Mouse (Mus musculus): ENCODE data around the gene Hmg20a. TPM values are rescaled to one million over a fixed set of nuclear protein-coding genes. Genes with fewer than 3 reads are reported as not detected.

The Hmg20a gene
- polyA plus RNA-seq, 1 experiment from 2014 or later = 57.9 TPM

DNA sequence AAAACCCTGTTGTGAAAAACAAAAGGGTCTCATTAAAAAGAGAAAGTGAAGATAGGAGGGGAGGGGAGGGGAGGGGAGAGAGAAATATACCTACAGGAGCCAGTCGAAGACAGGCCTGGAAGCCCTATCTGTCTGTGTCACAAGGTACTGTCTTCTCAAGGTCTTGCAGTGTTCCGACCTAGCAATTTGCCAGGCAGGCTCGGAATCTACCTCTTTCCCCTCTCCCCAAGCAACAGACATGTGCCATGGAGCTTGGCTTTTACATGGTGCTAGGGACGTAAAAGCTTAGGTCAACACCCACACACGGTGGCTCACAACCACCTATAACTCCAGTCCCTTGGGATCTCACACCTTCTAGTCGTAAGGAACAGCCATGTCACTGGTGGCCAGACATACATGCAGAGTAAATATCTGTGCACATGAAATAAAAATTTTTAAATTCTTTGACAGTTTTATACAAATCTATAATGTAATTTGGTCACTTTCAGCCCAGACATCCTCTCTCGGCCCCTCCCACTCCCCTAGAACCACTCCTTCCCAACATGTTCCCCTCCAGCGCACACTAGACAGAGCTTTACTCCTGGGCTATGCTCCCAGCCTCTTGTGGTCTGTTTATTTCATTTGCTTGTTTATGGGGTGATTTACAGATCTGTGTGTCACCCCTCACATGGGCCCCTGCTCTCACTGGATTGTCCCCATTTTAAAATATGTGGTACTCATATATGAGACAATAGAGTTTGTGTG, 81.1 kb downstream of the Hmg20a start:
- no peak for ATAC-seq (ENCODE audit: low read depth)
- no peaks in the 10 kb centered on the region for H3K9me3 ChIP-seq (ENCODE audit: control insufficient read depth, low read length)
- WGBS = 80% methylated on average over 8 of the region's 8 CpGs
- H3K9ac ChIP-seq (ENCODE audit: low read length) = no peak overlapping the region
- H3K4me3 ChIP-seq (ENCODE audit: low read length) = no peak overlapping the region
- H3K36me3 ChIP-seq (ENCODE audit: control insufficient read depth, insufficient read depth, low read length) = peaks cover 9% of the 10 kb centered on the region
- H3K27me3 ChIP-seq (ENCODE audit: control insufficient read depth, insufficient read depth, low read depth, low read length) = no peaks in the 10 kb centered on the region
- peak overlapping the region; percentile 52 for H3K27ac ChIP-seq (ENCODE audit: low read length)
- H3K4me1 ChIP-seq (replicated peaks; ENCODE audit: control insufficient read depth, insufficient read depth, low read length) = peaks cover 80% of the 10 kb centered on the region
- no peak overlapping the region for H3K4me2 ChIP-seq (ENCODE audit: low read depth, low read length)

DNA sequence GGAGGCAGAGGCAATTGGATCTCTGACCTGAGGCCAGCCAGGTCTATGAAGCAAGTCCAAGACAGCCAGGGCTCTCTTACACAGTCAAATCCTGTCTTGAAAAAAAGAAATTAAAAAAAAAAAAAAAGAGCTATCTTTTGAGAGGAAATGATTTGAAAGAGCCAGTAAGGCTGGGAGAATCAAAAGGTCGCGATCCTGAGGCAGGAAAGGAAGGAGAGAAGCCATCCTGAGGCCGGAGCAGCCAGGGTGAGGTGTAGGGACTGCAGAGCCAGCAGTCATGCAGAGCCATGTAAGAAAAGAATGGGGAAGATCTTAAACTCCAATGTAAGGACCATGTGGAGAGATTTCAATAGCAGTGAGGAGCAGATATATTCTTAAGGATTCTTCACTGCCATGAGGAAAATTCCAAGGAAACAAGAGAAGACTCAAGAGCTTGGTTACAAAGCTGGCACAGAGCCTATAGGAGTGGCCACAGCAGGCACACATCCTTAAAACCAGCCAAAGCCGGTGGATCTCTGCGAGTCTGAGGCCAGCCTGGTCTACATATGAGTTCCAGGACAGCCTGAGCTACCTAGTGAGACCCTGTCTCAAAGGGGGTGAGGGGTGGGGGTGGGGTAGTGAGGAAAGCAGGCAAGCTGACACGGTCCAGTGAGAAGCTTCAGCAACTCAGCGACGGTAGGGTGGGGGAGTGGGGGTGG, 82.6 kb downstream of the Hmg20a start:
- no peaks in the 10 kb centered on the region for H3K9me3 ChIP-seq (ENCODE audit: control insufficient read depth, low read length)
- H3K4me3 ChIP-seq (ENCODE audit: low read length) = no peak overlapping the region
- 55% methylated on average over 8 of the region's 8 CpGs for WGBS
- H3K4me2 ChIP-seq (ENCODE audit: low read depth, low read length) = no peak overlapping the region
- no peak for ATAC-seq (ENCODE audit: low read depth)
- peaks cover 80% of the 10 kb centered on the region for H3K4me1 ChIP-seq (replicated peaks; ENCODE audit: control insufficient read depth, insufficient read depth, low read length)
- H3K27ac ChIP-seq (ENCODE audit: low read length) = peak overlapping the region; percentile 100
- H3K36me3 ChIP-seq (ENCODE audit: control insufficient read depth, insufficient read depth, low read length) = no peaks in the 10 kb centered on the region
- H3K9ac ChIP-seq (ENCODE audit: low read length) = 0 out of 2 replicates have a peak overlapping the region, but pooled peaks have one; percentile 14
- no peaks in the 10 kb centered on the region for H3K27me3 ChIP-seq (ENCODE audit: control insufficient read depth, insufficient read depth, low read depth, low read length)

DNA sequence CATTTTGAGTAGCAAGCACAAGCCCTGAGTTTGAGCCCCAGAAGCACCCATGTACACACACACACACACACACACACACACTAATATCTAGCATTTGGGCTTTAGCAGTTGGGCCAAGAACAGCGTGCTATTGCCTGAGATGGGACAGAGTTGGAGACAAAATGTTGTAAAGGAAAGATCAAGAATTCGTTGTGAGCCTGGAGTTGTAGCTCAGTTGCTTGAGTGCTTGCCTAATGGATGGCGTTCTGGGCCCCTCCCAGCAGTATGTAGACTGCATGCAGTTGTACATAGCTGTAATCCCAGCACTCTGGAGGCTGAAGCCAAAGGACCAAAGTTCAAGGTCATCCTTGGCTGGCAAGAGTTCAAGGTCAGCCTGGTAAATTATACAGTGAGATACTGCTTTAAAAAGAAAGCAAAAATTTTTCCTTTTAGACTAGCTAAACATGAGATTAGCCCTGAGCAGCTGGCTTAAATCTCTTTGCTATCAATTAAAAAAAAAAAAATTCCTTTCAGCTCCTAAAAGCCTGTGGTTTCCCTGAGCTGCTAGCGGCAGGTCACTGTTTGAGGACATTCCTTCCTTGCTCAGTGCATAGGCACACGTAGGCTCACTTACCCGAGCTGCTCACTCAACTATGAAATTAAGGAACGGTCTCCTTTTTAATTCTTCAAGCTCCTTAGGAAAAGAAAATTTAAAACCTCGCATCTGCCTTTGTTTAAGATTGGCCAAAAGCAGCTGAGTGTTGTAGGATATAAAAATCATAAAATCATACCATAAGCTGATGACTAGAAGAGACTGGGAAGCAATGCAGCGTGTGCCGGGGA, 83.5 kb downstream of the Hmg20a start:
- WGBS = 29% methylated on average over 10 of the region's 10 CpGs
- Histone ChIP-seq H3K27ac (ENCODE audit: low read length) (peak overlapping the region; percentile 100), H3K4me3 (ENCODE audit: low read length) (no peak overlapping the region), H3K4me2 (ENCODE audit: low read depth, low read length) (peak overlapping the region; percentile 4; the same call in 1 of the 2 replicates), H3K9ac (ENCODE audit: low read length) (0 out of 2 replicates have a peak overlapping the region, but pooled peaks have one; percentile 14), H3K4me1 (replicated peaks; ENCODE audit: control insufficient read depth, insufficient read depth, low read length) (peaks cover 73% of the 10 kb centered on the region), H3K9me3 (ENCODE audit: control insufficient read depth, low read length) (no peaks in the 10 kb centered on the region), H3K36me3 (ENCODE audit: control insufficient read depth, insufficient read depth, low read length) (no peaks in the 10 kb centered on the region), H3K27me3 (ENCODE audit: control insufficient read depth, insufficient read depth, low read depth, low read length) (no peaks in the 10 kb centered on the region)
- peak; percentile 26; the same call in 1 of the 2 replicates for ATAC-seq (ENCODE audit: low read depth)

DNA sequence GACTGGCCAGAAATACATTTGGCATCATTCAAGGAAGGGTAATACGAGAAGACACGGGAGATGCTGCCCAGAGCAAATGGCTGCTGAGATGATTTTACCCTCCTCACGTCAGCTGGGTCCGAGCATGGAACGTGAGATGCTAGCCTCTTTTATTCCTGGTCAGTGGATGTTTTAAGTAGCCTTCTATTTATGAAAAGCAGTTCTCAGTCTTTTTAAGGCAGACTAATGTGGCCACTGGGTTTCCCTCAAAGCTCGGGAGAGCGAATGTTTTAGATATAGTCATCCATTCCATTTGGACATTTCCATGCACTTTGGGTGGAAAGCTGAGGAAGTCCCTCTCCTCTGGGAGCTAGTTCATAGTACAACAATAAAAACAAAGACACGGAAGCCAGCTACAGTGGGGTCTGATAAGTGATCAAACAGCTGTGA, 84.1 kb downstream of the Hmg20a start:
- WGBS = 31% methylated on average over 8 of the region's 8 CpGs
- H3K27ac ChIP-seq (ENCODE audit: low read length) = peak overlapping the region; percentile 100
- peaks cover 67% of the 10 kb centered on the region for H3K4me1 ChIP-seq (replicated peaks; ENCODE audit: control insufficient read depth, insufficient read depth, low read length)
- H3K4me3 ChIP-seq (ENCODE audit: low read length) = no peak overlapping the region
- no peak for ATAC-seq (ENCODE audit: low read depth)
- no peaks in the 10 kb centered on the region for H3K9me3 ChIP-seq (ENCODE audit: control insufficient read depth, low read length)
- H3K36me3 ChIP-seq (ENCODE audit: control insufficient read depth, insufficient read depth, low read length) = no peaks in the 10 kb centered on the region
- H3K27me3 ChIP-seq (ENCODE audit: control insufficient read depth, insufficient read depth, low read depth, low read length) = no peaks in the 10 kb centered on the region
- H3K4me2 ChIP-seq (ENCODE audit: low read depth, low read length) = peak overlapping the region; percentile 4
- peak overlapping the region; percentile 22; the same call in 1 of the 2 replicates for H3K9ac ChIP-seq (ENCODE audit: low read length)

DNA sequence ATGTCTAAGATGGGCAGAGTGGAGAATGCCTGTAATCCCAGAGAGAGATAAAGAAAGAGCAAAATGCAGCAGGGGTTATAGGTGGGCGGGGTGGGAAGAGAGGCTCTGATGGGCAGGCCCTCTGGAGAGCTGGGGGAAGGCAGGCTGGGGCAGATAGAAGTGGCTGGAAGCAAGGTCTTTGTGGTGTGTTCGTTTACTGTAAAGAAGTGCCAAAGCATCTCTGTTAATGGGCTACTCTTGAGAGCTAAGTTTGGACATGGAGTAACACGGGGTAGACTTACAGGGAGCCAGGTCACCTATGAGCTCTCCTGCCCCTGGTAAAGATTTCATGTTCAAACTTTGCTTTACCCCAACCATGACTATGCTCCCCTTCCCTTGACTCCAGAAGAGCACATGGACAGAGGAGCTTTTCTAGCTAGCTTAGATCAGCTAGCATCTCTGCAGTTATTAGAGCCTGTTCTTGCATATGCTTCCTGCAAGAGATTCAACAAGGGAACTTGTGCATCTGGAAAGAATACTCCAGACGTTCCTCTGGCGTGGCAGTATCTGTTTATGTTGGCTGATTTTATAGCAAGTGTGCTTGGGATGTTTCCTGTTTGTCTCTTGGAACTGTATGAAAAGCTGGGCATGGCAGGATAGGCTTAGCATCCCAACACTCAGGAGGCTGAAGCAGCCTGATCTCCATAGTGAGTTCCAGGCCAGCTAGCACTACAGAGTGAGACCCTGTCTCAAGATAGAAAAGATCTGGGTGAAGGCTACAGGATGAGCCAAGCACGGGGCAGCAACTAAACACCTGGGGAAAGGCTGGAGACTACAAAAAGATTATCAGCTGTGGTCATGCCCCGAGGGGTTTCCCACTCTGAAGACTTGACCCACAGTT, 85.5 kb downstream of the Hmg20a start:
- Histone ChIP-seq H3K9me3 (ENCODE audit: control insufficient read depth, low read length) (no peaks in the 10 kb centered on the region), H3K9ac (ENCODE audit: low read length) (no peak overlapping the region), H3K27me3 (ENCODE audit: control insufficient read depth, insufficient read depth, low read depth, low read length) (no peaks in the 10 kb centered on the region), H3K4me1 (replicated peaks; ENCODE audit: control insufficient read depth, insufficient read depth, low read length) (peaks cover 60% of the 10 kb centered on the region), H3K4me3 (ENCODE audit: low read length) (no peak overlapping the region), H3K27ac (ENCODE audit: low read length) (peak overlapping the region; percentile 100), H3K4me2 (ENCODE audit: low read depth, low read length) (no peak overlapping the region), H3K36me3 (ENCODE audit: control insufficient read depth, insufficient read depth, low read length) (no peaks in the 10 kb centered on the region)
- 49% methylated on average over 7 of the region's 7 CpGs for WGBS
- ATAC-seq (ENCODE audit: low read depth) = no peak

DNA sequence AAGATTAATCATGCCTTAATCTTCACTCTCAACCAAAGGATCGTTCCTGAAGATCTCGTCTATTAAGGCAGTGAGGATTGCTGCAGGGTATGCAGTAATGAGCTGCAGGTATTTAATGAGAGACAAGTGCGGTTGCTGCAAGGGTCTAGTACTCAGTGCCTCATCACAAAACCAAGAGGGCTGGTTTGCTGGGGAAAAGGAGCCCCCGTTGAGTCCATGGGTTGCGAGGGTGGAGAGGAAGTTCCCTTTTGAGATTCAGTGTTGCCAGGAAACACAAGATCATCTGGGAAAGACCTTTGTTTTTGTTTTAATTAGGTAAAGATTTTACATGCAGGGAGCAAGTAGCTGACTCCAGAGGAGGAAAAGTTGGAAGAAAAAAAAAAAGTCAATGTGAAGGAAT, 86.1 kb downstream of the Hmg20a start:
- no peak for ATAC-seq (ENCODE audit: low read depth)
- Histone ChIP-seq H3K36me3 (ENCODE audit: control insufficient read depth, insufficient read depth, low read length) (no peaks in the 10 kb centered on the region), H3K4me2 (ENCODE audit: low read depth, low read length) (no peak overlapping the region), H3K27ac (ENCODE audit: low read length) (peak overlapping the region; percentile 100), H3K9ac (ENCODE audit: low read length) (no peak overlapping the region), H3K9me3 (ENCODE audit: control insufficient read depth, low read length) (no peaks in the 10 kb centered on the region), H3K4me3 (ENCODE audit: low read length) (no peak overlapping the region), H3K27me3 (ENCODE audit: control insufficient read depth, insufficient read depth, low read depth, low read length) (no peaks in the 10 kb centered on the region), H3K4me1 (replicated peaks; ENCODE audit: control insufficient read depth, insufficient read depth, low read length) (peaks cover 60% of the 10 kb centered on the region)
- 56% methylated on average over 5 of the region's 5 CpGs for WGBS

DNA sequence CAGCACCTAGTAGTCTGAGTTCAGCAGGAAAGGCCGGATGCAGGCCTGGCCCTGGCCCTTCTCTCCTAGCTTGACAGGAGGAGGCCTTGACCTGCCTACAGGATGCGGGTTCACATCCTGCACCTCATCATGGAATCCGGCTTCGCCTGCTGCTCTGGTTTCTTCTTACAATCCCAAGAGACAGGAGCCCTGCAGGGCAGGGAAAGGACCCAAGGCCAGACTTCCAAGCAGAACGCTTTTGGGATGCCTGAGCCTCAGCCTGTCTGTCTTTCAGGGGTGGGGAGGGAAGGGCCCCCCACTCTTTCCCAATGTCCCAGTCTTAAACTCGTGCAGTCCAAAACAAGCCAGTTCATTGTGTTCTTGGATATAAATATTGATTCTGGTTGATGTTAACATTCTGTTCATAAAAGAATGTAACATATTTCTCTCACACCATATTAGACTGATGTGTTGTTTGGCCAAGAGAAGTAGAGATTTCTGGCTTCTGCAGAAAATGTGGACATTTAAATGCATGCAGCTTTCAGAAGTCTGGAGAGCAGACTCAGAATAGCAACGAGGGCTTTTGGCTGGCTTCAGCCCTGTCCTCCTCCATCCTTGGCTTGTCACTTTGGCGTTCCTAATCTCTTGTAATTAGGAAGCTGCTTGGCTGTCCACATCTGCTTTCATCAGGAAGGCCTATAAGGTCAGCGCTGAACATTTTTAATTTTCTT, 86.8 kb downstream of the Hmg20a start:
- 29% methylated on average over 9 of the region's 9 CpGs for WGBS
- Histone ChIP-seq H3K9me3 (ENCODE audit: control insufficient read depth, low read length) (no peaks in the 10 kb centered on the region), H3K4me2 (ENCODE audit: low read depth, low read length) (peak overlapping the region; percentile 78), H3K36me3 (ENCODE audit: control insufficient read depth, insufficient read depth, low read length) (no peaks in the 10 kb centered on the region), H3K4me1 (replicated peaks; ENCODE audit: control insufficient read depth, insufficient read depth, low read length) (peaks cover 61% of the 10 kb centered on the region), H3K27ac (ENCODE audit: low read length) (peak overlapping the region; percentile 100), H3K27me3 (ENCODE audit: control insufficient read depth, insufficient read depth, low read depth, low read length) (no peaks in the 10 kb centered on the region), H3K9ac (ENCODE audit: low read length) (peak overlapping the region; percentile 65; the same call in 1 of the 2 replicates), H3K4me3 (ENCODE audit: low read length) (peak overlapping the region; percentile 48; the same call in 1 of the 2 replicates)
- peak; percentile 74 for ATAC-seq (ENCODE audit: low read depth)

Measured in lung, embryonic 16.5 days (tissue).